Mouse (Mus musculus): Measurements from ENCODE around the gene Rac1.

- no peak for TF ChIP-seq POLR2A (IDR thresholded peaks at IDR 0.05; ENCODE audit: low read depth, low read length)
- no peak for TF ChIP-seq CTCF (IDR thresholded peaks at IDR 0.05; ENCODE audit: extremely low read depth, insufficient read length, insufficient replicate concordance, low read depth, low read length)
These were observed 11.3 kb upstream of the Rac1 start for GRCm38 (mm10) chr5:143539111-143539510.

Measured in small intestine, adult 2 months (tissue).